Mouse (Mus musculus) bone marrow macrophage, adult 2 months (primary cell): Measurements from ENCODE around the gene Adgrl2.

Experiments used
- CTCF ChIP-seq: IDR thresholded peaks from 2 replicates; pipeline ENCODE4 v1.5.1; 2012; ENCODE audit warnings: low read depth, mild to moderate bottlenecking, low read length, moderate library complexity
- POLR2A ChIP-seq: IDR thresholded peaks from 2 replicates; pipeline ENCODE4 v1.6.1; 2012; ENCODE audit warnings: mild to moderate bottlenecking, low read depth, low read length, borderline replicate concordance

DNA sequence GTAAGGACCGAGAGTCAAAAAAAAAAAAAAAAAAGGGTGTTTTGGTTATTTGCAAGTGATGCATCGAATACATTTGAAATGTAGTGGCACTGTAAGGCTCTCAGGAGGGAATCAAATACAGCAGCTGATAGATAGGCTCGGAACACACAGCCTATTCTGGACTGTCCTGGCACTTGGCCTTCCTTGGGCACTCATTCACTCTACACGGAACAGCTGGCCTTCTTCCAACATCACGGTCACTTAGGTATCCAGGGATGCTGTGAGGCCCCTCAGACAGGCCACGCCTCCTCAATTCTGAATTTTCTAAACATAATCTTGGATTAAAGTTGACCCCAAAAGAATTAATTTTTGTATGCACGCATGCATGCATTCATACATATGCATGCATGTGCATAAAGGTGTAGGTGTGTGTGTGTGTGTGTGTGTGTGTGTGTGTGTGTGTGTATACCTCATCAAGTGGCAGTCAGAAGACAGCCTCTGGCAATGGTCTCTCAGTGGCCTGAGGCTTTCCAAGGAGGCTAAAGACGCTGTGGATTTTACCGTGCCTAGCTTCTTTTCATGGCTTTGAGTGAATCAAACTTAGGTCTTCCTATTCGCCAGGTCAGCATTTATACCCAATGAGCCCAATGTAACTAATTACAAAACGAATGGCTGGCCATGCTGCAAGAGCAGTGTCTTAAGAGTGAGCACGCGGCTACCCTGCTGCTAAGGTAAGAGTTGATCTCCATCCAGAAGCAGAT, 152.1 kb downstream of the Adgrl2 start:
- TF ChIP-seq CTCF (no peak), POLR2A (no peak)
